Mouse (Mus musculus): Measurements from ENCODE around the gene Ddr1.

Ddr1 gene

DNA sequence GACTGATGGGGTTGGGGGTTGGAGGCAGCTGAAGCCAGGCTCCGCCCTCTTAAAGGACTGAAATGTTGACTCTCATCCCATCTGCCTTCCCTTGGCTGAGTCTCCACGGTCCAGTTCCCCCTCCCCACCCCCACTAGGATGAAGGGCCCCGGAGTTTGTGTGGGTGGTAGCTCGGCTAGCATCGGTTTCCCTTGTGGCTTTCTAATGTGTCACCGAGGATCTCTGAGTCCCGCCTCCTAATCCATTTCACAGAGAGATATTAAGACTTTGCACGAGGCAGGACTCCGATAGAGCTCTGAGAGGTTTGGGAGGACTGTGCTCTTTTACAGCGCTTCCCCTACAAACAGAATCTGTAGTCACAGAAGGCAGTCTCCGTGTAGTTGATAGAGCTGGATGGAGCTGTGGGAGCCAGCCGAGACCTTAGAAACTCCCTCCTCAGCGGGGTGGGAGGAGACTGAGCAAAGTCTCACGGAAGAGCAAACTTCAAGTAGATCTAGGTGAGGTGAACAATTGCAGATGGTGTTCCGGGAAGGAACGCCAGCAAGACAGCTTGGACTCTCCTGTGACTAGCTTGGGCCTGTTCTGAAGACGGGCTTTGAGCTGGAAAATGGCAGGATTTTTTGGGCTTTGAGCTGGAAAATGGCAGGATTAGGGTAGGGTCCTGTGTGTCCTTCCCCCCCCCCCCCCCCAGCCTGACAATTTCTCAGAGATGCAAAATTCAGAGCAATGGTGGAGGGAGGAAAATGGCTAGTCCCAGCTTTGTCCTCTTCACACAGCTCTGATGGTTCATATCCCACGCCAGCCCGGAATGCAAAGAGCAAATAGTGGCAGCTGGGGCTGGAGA is at the start of gene Ddr1:
TSS of gene Ddr1 (minus strand) at position 1 of the 844 bp plus-strand sequence.
- in situ Hi-C loops (cut with MboI, MseI): loop anchor here in 1 of 2 experiments (10.0 kb wide), 1 partner anchor 1960 kb away; no protein-coding TSS in a partner anchor

DNA sequence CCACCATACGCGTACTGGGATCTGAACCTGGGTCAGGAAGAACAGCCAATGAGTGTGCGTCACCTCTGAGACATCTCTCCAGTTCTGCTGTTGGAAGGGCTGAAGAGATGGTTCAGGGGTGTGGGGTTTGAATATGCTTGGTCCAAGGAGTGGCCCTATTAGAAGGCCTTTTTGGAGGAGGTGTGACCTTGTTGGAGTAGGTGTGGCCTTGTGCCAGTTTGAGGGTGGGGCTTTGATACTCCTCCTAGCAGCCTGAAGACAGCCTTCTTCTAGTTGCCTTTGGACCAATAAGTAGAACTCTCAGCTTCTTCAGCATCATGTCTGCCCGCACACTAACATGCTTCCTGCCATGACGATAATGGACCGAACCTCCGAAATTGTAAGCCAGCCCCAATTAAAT is 49.2 kb upstream of the Ddr1 start:
- in situ Hi-C loops (cut with MboI, MseI): no loop called here

DNA sequence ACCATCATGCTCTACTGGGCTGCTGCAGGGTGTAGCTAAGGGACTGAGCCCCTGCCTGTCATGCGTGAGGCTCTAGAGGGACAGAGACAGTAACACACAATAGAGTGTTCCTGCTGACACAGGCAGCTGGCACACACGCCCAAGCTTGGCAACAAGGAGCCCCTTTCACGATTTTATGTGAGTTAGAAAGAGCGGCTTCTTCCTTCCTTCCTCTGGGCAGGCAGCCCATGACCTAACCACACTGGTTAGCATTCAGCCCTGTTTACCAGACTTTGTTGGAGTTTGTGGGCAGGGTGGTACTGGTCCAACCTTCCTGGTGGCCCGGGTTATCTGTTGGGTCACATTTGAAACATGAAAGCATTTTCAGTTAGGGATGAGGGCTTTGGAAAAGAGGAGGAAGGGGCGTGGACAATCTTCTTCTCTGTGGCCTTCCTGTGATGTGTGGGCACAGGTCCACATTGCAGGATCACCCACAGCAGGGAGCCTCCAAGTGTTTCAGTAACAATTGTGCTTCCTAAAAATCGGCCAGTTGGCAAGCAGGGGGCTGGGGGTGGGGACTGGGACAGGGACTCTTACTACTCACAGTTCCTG is 47.9 kb upstream of the Ddr1 start:
- in situ Hi-C loops (cut with MboI, MseI): no loop called here

DNA sequence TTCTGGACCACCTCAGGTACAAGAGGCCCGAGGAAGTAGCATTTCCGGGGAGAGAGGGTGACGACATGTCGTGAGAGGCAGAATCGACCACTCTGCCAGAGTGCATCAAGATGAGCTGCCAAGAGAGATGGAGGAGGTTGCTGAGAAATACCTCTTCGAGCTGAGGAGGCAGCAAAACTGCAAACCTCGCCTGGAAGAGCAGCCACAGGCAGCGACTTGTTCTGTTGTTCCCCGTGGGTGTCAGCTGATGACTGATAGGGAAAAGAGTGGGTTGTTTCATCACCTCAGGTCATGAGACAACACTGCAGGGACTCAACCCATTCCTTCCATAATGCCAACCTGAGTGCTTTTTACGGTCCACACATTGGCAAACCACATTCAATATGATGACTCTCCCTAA is 45.3 kb upstream of the Ddr1 start:
- in situ Hi-C loops (cut with MboI, MseI): no loop called here

DNA sequence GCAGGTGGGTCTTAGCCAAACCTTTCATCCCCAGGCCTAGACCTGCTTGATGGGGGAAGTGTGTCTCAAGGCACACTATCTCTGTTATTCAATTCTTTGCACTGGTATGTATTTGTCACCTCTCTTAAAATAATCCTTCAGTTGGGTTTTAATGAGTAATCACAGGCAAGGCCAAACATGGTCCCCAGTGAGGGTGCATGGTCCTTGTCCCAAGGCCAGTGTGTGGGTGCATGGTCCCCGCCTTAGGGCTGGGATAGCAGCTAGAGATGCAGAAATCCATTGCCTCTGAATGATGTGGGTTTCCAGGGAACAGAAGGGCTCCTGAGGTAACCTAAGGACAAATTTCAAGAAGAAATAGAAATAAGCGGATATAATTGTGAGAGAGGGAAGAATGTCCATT is 39.9 kb upstream of the Ddr1 start:
- in situ Hi-C loops (cut with MboI, MseI): no loop called here

DNA sequence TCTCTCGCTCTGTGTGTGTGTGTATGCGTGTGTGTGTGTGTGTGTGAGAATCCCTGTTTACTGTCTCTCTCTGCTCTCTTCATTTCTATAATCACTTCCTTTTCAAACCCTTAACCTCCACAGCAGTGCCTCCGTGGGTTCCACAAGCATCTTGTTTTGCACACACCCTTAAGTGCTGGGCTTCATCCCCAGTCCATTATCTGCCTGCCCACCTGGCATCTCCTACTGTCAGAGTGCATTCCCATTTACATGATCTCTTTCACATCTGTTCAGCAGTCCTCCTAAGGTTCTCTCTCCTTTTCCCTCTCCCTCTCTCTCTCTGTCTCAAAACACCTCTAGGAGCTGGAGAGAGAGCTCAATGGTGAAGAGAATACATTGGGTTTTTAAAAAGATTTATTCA is 38.5 kb upstream of the Ddr1 start:
- in situ Hi-C loops (cut with MboI, MseI): no loop called here

DNA sequence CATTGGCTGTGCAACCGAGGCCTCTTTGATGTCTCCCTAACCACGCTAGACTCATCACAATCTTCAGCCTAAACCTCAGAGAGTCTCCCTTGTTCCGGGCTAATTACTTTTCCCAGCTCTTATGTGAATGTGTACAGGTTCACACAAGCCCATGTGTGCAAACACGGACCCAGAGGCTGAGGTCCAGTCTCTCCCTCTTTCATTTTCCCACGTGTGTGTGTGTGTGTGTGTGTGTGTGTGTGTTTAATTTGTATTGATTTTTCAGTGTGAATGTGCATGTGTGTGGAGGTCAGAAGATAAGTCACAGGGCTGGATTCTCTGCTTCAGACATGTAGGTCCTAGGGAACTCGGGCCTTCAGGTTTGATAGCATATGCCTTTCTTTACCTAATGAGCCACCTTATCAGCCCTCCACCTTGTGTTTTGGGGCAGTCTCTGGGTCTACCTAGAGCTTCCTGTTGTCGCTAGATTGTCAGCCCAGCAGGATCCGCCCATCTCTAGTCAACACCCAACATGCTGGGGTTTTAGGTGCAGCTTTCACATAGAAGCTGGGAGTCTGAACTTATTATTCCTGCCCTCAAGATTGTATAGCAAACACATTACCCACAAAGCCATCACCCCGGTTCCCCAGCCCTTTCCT is 37.3 kb upstream of the Ddr1 start:
- in situ Hi-C loops (cut with MboI, MseI): no loop called here

DNA sequence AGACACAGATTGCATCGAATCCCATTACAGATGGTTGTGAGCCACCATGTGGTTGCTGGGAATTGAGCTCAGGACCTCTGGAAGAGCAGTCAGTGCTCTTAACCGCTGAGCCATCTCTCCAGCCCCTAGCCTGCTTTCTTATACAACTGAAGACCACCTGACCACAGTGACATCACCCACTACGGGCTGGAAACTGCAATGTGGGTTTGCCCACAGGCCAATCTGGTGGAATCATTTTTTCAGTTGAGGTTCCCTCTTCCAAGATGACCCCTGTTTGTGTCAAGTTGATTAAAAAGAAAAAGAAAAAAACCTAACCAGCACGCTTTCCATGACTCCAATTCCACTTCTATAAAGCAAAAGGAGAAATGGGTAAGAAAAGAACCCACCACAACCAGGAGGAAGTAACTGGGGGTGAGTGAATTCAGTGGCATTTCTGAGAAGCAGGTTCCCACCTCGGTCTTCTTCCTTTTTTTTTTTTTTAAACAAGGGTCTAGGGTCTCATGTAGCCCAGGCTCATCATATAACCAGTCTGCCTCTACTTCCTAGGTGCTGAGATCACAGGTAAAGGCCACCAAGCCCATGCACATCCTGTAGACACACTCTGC is 36.0 kb upstream of the Ddr1 start:
- in situ Hi-C loops (cut with MboI, MseI): no loop called here

DNA sequence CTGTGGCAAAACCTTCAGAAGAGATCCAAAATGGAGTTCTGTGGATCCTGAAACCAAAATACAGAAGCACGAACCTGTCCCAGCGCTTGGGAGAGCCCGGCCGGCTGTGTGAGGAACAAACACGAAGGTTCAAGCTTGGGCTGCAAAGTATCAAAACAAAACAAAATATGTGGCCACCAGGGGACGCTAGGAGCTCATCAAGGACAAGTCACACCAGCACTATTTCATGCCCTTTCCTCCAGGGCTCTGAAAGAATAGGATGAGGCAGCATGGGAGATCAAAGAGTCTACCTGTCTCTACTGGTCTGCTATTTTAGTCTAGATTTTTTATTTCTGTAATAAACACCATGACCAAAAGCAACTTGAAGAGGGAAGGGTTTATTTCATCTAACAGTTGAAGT is 35.3 kb upstream of the Ddr1 start:
- in situ Hi-C loops (cut with MboI, MseI): loop anchor here in 1 of 2 experiments (5.0 kb wide), 2 partner anchors 102 to 157 kb away; no protein-coding TSS in a partner anchor

DNA sequence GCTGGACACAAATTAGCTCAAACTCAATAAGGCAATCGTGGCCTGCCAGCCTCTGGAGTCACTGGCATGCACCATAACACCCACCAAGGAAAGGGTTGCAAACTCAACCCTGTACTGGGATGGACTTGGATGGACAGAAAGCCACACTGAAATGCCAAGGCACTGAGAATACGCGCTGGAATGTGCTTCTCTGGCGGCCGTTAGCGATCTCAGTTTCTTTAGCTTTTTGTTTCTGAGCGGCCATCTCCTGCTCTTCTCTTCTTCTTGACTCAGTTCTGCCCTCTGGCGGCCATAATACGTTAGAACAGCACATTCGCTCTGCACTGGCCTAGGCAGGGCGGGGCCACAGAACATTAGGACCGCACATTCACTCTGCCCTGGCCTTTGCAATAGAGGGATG is 33.3 kb upstream of the Ddr1 start:
- in situ Hi-C loops (cut with MboI, MseI): loop anchor here in 1 of 2 experiments (5.0 kb wide), 2 partner anchors 100 to 155 kb away; no protein-coding TSS in a partner anchor

DNA sequence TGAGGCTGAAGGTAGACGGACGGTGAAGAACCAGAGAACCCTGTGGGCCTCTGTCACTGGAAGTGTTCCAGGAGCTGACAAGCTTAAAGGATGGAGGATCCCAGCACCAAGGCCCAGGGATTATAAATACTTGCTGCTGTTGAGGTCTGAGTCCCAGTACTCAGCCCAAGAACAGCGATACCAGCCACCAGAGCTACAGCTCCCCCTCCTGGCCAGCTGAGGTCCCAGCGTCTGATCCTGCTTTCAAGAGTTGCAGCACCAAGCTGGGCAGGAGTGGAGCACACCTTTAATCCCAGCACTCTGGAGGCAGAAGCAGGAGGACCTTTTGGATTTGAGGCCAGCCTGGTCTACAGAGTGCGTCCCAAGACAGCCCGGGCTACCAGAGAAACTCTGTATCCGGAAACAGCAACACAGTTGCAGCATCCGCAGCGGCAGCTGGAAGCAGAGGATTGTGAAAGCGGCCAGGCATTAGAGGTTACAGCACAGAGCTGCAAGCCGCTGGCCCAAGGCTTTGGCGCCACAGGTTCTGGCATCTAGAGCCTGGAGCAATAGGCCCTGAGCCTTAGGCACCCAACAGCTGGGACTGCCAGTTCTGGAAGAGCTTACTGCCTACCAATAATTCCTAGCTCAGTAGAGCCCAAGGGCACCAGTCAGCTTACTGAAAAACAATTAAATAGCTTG is 32.0 kb upstream of the Ddr1 start:
- in situ Hi-C loops (cut with MboI, MseI): loop anchor here in 1 of 2 experiments (5.0 kb wide), 2 partner anchors 99 to 154 kb away; no protein-coding TSS in a partner anchor

DNA sequence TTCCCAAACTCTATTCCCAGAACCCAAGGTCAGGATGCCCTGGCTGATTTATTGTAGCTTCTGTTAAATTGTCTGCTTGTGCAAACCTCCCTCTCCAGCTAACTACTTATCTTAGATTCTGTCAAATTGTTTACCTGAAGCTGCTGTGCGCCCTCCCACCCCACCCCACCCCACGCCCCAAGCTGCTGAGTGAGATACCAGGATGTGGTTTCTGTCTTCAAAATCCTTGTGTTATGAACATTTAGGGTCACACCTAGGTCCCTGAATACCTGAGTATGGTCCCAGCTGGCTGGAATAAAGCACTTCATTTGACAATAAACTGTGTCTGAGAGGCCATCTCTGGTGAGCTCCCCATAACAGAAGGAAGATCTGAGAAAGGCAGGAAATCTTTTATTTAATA is 30.1 kb upstream of the Ddr1 start:
- in situ Hi-C loops (cut with MboI, MseI): loop anchor here in 1 of 2 experiments (5.0 kb wide), 1 partner anchor 97 kb away; no protein-coding TSS in a partner anchor

DNA sequence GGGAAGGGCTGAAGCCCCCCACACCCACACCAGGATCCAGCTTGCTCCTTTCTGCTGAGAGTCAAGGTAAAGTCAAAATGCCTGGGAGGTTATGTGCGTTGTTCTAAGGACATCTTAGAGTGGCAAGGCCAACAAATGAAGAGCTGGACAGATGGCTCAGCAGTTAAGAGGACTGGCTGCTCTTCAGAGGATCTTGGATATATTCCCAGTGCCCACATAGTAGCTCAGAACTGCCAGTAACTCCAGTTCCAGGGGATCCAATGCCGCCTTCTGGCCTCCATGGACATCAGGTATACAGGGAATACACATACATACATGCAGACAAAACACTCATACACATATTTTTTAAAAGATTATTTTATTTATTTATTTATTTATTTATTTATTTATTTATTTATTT is 29.0 kb upstream of the Ddr1 start:
- in situ Hi-C loops (cut with MboI, MseI): loop anchor here in 1 of 2 experiments (5.0 kb wide), 1 partner anchor 96 kb away; no protein-coding TSS in a partner anchor

DNA sequence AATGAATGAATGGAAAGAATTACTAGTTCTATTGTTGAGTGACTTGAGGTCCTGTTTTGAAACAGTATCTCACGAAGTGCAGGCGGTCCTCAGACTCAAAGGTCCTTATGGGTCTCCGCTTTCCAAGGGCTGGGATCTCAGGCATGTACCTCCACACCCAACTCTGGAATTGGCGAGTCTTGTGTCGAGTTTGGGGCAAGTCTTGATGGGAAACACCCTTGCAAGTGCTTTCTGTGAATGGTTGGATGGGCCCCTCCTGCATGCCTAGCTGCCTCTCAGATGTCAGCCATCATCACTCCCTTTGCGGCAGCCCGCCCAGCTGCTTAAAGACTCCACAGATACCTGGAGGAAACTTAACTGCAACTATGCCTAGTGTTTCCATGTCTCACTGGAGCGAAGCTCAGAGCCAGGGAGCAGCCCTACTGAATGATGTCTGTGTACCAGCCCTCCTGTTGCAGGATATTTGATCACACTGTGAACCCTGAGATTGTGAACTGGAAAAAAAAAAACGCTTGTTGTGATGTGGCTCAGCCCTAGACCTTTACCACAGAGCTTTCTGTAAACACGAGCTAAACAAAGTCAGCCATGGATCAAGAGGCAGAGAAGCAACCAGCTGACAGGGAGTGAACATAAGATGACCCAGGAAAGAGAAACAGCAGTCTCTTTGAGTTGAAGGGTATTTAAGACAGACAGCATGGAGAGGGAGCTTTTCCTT is 27.2 kb upstream of the Ddr1 start:
- in situ Hi-C loops (cut with MboI, MseI): loop anchor here in 1 of 2 experiments (5.0 kb wide), 1 partner anchor 94 kb away; no protein-coding TSS in a partner anchor

DNA sequence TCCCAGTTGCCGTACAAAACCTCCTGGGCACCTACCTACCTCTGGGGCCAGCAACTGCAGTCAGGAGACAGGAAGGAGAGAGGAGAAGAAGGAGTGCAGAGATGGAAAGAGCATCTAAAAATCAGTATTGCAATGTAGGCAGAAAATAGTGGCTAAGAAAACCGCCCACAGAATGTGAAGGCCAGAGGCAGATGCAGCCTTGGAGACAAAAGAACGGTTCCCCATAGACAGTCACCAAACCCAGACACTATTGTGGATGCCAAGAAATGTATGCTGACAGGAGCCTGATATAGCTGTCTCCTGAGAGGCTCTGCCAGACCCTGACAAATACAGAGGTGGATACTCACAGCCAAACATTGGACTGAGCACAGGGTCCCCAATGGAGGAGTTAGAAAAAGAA is 25.7 kb upstream of the Ddr1 start:
- in situ Hi-C loops (cut with MboI, MseI): loop anchor here in 1 of 2 experiments (5.0 kb wide), 1 partner anchor 93 kb away; no protein-coding TSS in a partner anchor

DNA sequence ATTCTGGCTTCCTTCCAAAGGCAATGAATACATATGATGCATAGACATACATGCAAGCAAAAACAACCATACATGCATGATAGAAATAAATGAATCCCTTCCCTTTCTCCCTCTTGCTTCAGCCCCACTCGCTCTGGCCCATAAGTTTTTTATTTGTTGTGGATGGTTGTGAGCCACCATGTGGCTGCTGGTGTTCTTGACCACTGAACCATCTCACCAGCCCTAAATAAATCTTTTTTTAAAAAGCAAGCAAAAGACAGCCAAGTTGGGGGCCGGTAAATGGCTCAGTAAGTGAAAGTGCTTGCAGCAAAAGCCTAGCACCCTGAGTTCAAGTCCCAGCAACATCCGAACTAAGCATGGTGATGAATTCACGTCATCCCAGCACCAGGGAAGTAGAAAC is 24.4 kb upstream of the Ddr1 start:
- in situ Hi-C loops (cut with MboI, MseI): loop anchor here in 1 of 2 experiments (5.0 kb wide), 1 partner anchor 42 kb away; no protein-coding TSS in a partner anchor

DNA sequence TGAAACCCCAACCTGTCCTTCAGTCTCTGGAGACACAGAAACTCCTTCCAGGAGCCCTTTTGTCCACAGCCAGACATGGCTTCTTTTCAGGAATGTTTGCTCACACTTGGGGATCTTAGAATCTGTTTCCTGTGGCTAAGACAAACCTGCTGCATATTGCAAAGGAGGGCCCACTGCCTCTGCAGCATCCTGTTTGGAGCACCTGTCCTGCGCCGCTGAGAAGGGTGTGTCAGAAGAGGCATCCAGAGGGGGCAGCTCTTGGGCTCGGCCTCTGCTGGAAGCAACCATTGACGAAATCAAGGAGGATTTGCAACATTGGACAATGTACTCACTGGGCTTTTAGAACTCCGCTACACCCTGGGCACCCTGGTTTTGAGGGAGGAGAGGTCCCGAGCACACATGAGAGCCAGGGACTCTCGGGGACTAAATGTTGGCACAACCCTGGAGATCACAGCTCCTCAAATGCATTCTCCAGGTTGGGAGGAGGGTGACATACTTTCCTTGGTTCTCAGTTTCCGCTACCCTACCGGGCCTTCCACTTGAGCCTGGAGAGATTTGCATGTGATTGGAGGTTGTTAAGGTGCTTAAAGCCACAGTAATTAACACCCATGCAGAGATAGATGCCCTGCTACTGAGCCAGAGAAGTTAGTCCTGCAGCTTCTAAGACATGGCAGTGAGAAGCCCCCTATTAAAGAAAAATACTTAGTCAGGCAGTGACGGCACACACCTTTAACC is 23.2 kb upstream of the Ddr1 start:
- in situ Hi-C loops (cut with MboI, MseI): loop anchor here in 1 of 2 experiments (5.0 kb wide), 1 partner anchor 40 kb away; no protein-coding TSS in a partner anchor

DNA sequence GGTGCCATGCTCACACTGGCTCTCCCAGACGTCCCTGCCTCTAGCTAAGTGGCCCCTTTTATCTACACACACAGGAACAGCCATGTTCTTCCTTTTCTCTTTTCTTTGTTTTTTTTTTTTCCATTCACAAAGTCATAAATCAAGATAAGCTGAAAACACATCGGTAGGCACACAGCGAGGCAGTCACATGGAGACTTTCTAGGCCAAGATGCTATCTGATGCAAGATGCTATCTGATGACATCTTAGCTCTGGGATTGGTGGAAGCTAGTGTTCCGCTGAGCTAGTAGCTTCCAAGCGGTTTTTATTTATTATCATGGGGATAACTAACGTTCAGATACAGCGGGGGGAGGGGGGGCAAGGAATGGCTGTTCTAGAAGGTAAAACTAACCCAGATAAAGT is 22.6 kb upstream of the Ddr1 start:
- in situ Hi-C loops (cut with MboI, MseI): loop anchor here in 1 of 2 experiments (5.0 kb wide), 1 partner anchor 40 kb away; no protein-coding TSS in a partner anchor

All from T-helper 17 cell (primary cell).